Mouse (Mus musculus) E14TG2a.4 (cell line): ENCODE measurements at regions not wholly inside any gene's neighbourhood (a gene's known extent, or its start where the extent isn't known, plus 50 kb on each side); places are given as distances from the start of the nearest gene placed in this dataset.

Source experiments
- CTCF ChIP-seq: conservative IDR thresholded peaks from 2 replicates; pipeline ENCODE4 v1.5.1; 2014; ENCODE audit warnings: low read length
- NANOG ChIP-seq: IDR thresholded peaks from 2 replicates; pipeline ENCODE4 v1.6.1; 2014; ENCODE audit warnings: borderline replicate concordance, low read length, mixed read lengths
- POU5F1 ChIP-seq: IDR thresholded peaks from 2 replicates; pipeline ENCODE4 v1.6.1; 2014; ENCODE audit warnings: low read length, borderline replicate concordance

- TF ChIP-seq CTCF (no peak), NANOG (no peak), POU5F1 (no peak)
These were observed 206.4 kb downstream of the Rpap3 start for GRCm38 (mm10) chr15:97499240-97499639.
